ENCODE assay signal across 13 mouse cellular contexts in the genomic region with DNA sequence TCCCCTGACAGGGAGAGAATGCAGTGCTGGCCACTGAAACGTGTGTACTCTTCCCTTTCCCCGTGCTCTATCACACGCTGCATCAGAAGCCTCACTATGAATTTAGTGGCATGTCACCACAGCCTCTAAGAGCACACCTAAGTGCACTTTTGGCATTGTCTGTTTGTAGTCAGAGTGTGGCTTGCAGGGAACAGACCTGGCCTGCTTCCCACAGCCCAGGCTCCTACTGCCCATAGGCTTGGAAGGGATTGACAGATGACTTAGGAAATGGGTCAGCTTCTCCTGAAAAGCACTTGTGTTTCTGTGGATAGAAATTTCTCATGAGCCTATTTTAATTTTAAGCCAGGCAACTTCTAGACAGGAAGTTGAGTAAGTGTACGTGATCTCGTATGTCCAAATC. TPM values are rescaled to one million over a fixed set of nuclear protein-coding genes. Genes with fewer than 3 reads are reported as not detected.
DNase-seq lines count a peak whose midpoint lies in the region; ATAC-seq lines count a peak whose summit lies in the region.
"Had no signal": no experiment of that assay in that cellular context is flagged by ENCODE, and none has a peak within 500 bp of the region (broad histone marks: within the 10 kb centered on the region; RNA-seq: fewer than 3 reads in every experiment).

No protein-coding gene starts in this region.

- peak; percentile 46; the same call in 1 of the 2 replicates for ATAC-seq in cerebellum, adult (ENCODE audit: insufficient number of reproducible peaks, low FRiP score, low TSS enrichment)
- no peak for ATAC-seq in liver, embryonic 15.5 days (ENCODE audit: insufficient read depth)
- no peak for ATAC-seq in liver, embryonic 11.5 days (replicated peaks; ENCODE audit: low FRiP score)

- H3K36me3 ChIP-seq in liver, embryonic 15.5 days (replicated peaks), result peaks cover 36% of the 10 kb centered on the region
- H3K36me3 ChIP-seq in liver, embryonic 11.5 days (ENCODE audit: control insufficient read depth, insufficient read depth, low read length), result peaks cover 17% of the 10 kb centered on the region
- H3K36me3 ChIP-seq in megakaryocyte, embryonic 14.5 days (replicated peaks; ENCODE audit: low read length), result peaks cover 74% of the 10 kb centered on the region

- 0 out of 2 replicates have a peak overlapping the region, but pooled peaks have one; percentile 71 for H3K27ac ChIP-seq in liver, embryonic 15.5 days (replicated peaks)
- no peak overlapping the region for H3K27ac ChIP-seq in liver, embryonic 11.5 days (ENCODE audit: low read depth, low read length)
- H3K27ac ChIP-seq: embryonic facial prominence, embryonic 10.5 days; forebrain, embryonic 10.5 days had no signal

- 76% methylated on average over 5 of the region's 5 CpGs for WGBS in liver, embryonic 15.5 days (ENCODE audit: insufficient replicate concordance)
- WGBS in liver, embryonic 11.5 days, result 90% methylated on average over 5 of the region's 5 CpGs

- H3K4me3 ChIP-seq in liver, embryonic 15.5 days (replicated peaks), result peak overlapping the region; percentile 24; the same call in 1 of the 2 replicates
- H3K4me3 ChIP-seq in liver, embryonic 11.5 days (ENCODE audit: low read depth, low read length), result no peak overlapping the region
- H3K4me3 ChIP-seq in megakaryocyte, embryonic 14.5 days (replicated peaks), result peak overlapping the region; percentile 42
- H3K4me3 ChIP-seq: embryonic facial prominence, embryonic 10.5 days; forebrain, embryonic 10.5 days had no signal

- DNase-seq in cerebellum, postnatal 4 days (ENCODE audit: low spot score in 2 of 2), result no peak
- DNase-seq in liver, embryonic 11.5 days (ENCODE audit: low spot score), result no peak
- DNase-seq in cerebellum, adult 9-10 months, result peak; percentile 45
- DNase-seq in urinary bladder, adult 18-20 months (ENCODE audit: low spot score in 2 of 2), result no peak
- DNase-seq in left cerebral cortex, adult 18-20 months (ENCODE audit: low spot score in 2 of 2), result no peak
- DNase-seq: kidney, adult 18-20 months; right cerebral cortex, postnatal 25 days had no signal

- H3K9me3 ChIP-seq in liver, embryonic 15.5 days (replicated peaks), result no peaks in the 10 kb centered on the region
- no peaks in the 10 kb centered on the region for H3K9me3 ChIP-seq in liver, embryonic 11.5 days (ENCODE audit: control insufficient read depth, low read length)
- no peaks in the 10 kb centered on the region for H3K9me3 ChIP-seq in megakaryocyte, embryonic 14.5 days
- H3K9me3 ChIP-seq: embryonic facial prominence, embryonic 10.5 days; forebrain, embryonic 10.5 days had no signal

- no peaks in the 10 kb centered on the region for H3K27me3 ChIP-seq in liver, embryonic 15.5 days
- H3K27me3 ChIP-seq in liver, embryonic 11.5 days (replicated peaks; ENCODE audit: control insufficient read depth, insufficient read depth, low read length), result no peaks in the 10 kb centered on the region
- no peaks in the 10 kb centered on the region for H3K27me3 ChIP-seq in megakaryocyte, embryonic 14.5 days (replicated peaks)

- no peaks in the 10 kb centered on the region for H3K4me1 ChIP-seq in liver, embryonic 15.5 days (replicated peaks)
- no peaks in the 10 kb centered on the region for H3K4me1 ChIP-seq in liver, embryonic 11.5 days (replicated peaks; ENCODE audit: control insufficient read depth, insufficient read depth, low read length)
- peaks cover 3% of the 10 kb centered on the region; the same call in 1 of the 2 replicates for H3K4me1 ChIP-seq in megakaryocyte, embryonic 14.5 days
- H3K4me1 ChIP-seq: embryonic facial prominence, embryonic 10.5 days had no signal

- peak overlapping the region; percentile 18; the same call in 1 of the 2 replicates for H3K4me2 ChIP-seq in liver, embryonic 15.5 days
- no peak overlapping the region for H3K4me2 ChIP-seq in liver, embryonic 11.5 days

- H3K9ac ChIP-seq in liver, embryonic 15.5 days, result no peak overlapping the region
- no peak overlapping the region for H3K9ac ChIP-seq in liver, embryonic 11.5 days (ENCODE audit: low read depth, low read length)

RNA-seq across cellular contexts. Expression of a gene that starts 1.0 kb away (rescaled TPM):
- polyA plus RNA-seq in liver, embryonic 15.5 days (2015; fragmentation: Nextera tagmentation; extraction: Ambion mirVana), result 13.9 and 14.5 TPM in 2 replicates
- polyA plus RNA-seq in liver, embryonic 11.5 days (2014; fragmentation: Nextera tagmentation; extraction: Ambion mirVana), result 8.4 and 10.2 TPM in 2 replicates
- 6.0 TPM in 1 of 2 replicates, not detected in the other for polyA plus RNA-seq in megakaryocyte, embryonic 14.5 days (2012; ENCODE audit: insufficient read depth, low replicate concordance)
- total RNA-seq in left cerebral cortex, adult 18-20 months (2021), result under 1 TPM; 0.33 to 0.45 TPM

RNA-seq across cellular contexts. Expression of a gene that starts 6.0 kb away (rescaled TPM):
- polyA plus RNA-seq in liver, embryonic 15.5 days (2015; fragmentation: Nextera tagmentation; extraction: Ambion mirVana), result 0.08 TPM in 1 of 2 replicates, not detected in the other
- 0.16 TPM in 1 of 2 replicates, not detected in the other for polyA plus RNA-seq in liver, embryonic 11.5 days (2014; fragmentation: Nextera tagmentation; extraction: Ambion mirVana)
- polyA plus RNA-seq in megakaryocyte, embryonic 14.5 days (2012; ENCODE audit: insufficient read depth, low replicate concordance), result 0.09 TPM in 1 of 2 replicates, not detected in the other
- total RNA-seq in left cerebral cortex, adult 18-20 months (2021), result under 1 TPM; 0.19 to 0.49 TPM
- total RNA-seq: midbrain, postnatal 0 days had no signal

RNA-seq across cellular contexts. Expression of a gene that starts 41.2 kb away (rescaled TPM):
- polyA plus RNA-seq in liver, embryonic 15.5 days (2015; fragmentation: Nextera tagmentation; extraction: Ambion mirVana), result 42.8 and 43.2 TPM in 2 replicates
- polyA plus RNA-seq in liver, embryonic 11.5 days (2014; fragmentation: Nextera tagmentation; extraction: Ambion mirVana), result 105 and 112 TPM in 2 replicates
- 20.0 and 20.6 TPM in 2 replicates for polyA plus RNA-seq in megakaryocyte, embryonic 14.5 days (2012; ENCODE audit: insufficient read depth, low replicate concordance)
- total RNA-seq in left cerebral cortex, adult 18-20 months (2021), result 100 to 1,000 TPM in 1 of 2 experiments, 10 to 100 TPM in 1; 97.5 to 106 TPM
